Mouse (Mus musculus): ENCODE measurements around the gene Akap1. TPM values are rescaled to one million over a fixed set of nuclear protein-coding genes. Genes with fewer than 3 reads are reported as not detected.

Akap1 gene
- polyA plus RNA-seq, 2 experiments: 5.8 to 9.1 TPM

- DNase-seq (ENCODE audit: low read depth in 3 of 3, low spot score in 3 of 3): no peak
- no peak overlapping the region for H3K4me2 ChIP-seq (ENCODE audit: low read depth)
- H3K4me1 ChIP-seq (replicated peaks; ENCODE audit: control insufficient read depth in 2 of 2, insufficient read depth in 2 of 2, low read length in 1 of 2): no peaks in the 10 kb centered on the region
- no peaks in the 10 kb centered on the region for H3K9me3 ChIP-seq (ENCODE audit: control insufficient read depth, low read length)
- TF ChIP-seq CTCF (IDR thresholded peaks at IDR 0.05; ENCODE audit: low read depth): no peak
- no peak for TF ChIP-seq EP300 (IDR thresholded peaks at IDR 0.05; ENCODE audit: low read depth)
- no peak for ATAC-seq (ENCODE audit: insufficient read depth)
- no peak overlapping the region for H3K9ac ChIP-seq (replicated peaks)
- no peaks in the 10 kb centered on the region for H3K36me3 ChIP-seq (replicated peaks; ENCODE audit: control insufficient read depth, insufficient read depth, low read depth)
- H3K27ac ChIP-seq: no peak overlapping the region
- no peaks in the 10 kb centered on the region for H3K27me3 ChIP-seq (ENCODE audit: control insufficient read depth, insufficient read depth, low read length)
- 61% methylated on average over 4 of the region's 4 CpGs for WGBS (ENCODE audit: insufficient replicate concordance)
- H3K4me3 ChIP-seq (ENCODE audit: insufficient read depth in 1 of 2, low read depth in 2 of 2, low read length in 2 of 2): no peak overlapping the region
These were observed 80.9 kb downstream of the Akap1 start for GRCm38 (mm10) chr11:88783525-88783924.

DNA sequence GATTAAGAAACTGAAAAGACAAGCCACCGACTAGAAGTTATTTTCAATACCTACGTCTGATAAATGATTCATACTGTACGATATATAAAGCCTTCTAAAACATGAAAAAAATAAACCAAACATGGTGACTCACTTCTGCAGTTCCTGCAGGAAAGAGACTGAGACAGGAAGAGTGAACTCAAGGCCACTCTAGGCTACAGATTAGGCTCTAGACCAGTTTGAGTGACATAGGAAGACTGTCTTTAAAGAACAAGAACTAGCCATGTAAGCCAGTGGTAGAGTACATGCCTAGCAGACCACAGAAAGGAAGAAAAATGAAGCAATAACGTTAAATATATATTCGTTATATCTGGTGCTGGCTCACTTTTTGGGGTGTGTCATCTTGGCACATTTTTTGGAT is 81.9 kb downstream of the Akap1 start:
- H3K36me3 ChIP-seq (replicated peaks; ENCODE audit: control insufficient read depth, insufficient read depth, low read depth): no peaks in the 10 kb centered on the region
- no peak overlapping the region for H3K27ac ChIP-seq
- WGBS (ENCODE audit: insufficient replicate concordance): 55% methylated on average over 5 of the region's 5 CpGs
- no peaks in the 10 kb centered on the region for H3K4me1 ChIP-seq (replicated peaks; ENCODE audit: control insufficient read depth in 2 of 2, insufficient read depth in 2 of 2, low read length in 1 of 2)
- DNase-seq (ENCODE audit: low read depth in 3 of 3, low spot score in 3 of 3): no peak
- no peak overlapping the region for H3K4me3 ChIP-seq (ENCODE audit: insufficient read depth in 1 of 2, low read depth in 2 of 2, low read length in 2 of 2)
- TF ChIP-seq EP300 (IDR thresholded peaks at IDR 0.05; ENCODE audit: low read depth): no peak
- TF ChIP-seq CTCF (IDR thresholded peaks at IDR 0.05; ENCODE audit: low read depth): no peak
- ATAC-seq (ENCODE audit: insufficient read depth): no peak
- no peak overlapping the region for H3K4me2 ChIP-seq (ENCODE audit: low read depth)
- H3K9me3 ChIP-seq (ENCODE audit: control insufficient read depth, low read length): no peaks in the 10 kb centered on the region
- no peaks in the 10 kb centered on the region for H3K27me3 ChIP-seq (ENCODE audit: control insufficient read depth, insufficient read depth, low read length)
- no peak overlapping the region for H3K9ac ChIP-seq (replicated peaks)

Other genes starting within 250 kb of the Akap1 start
- 4.8 and 6.2 TPM in 2 replicates for gene Msi2, start 146.1 kb downstream of the Akap1 start, polyA plus RNA-seq (2012; rRNA removed)
- 2.1 and 2.2 TPM in 2 replicates for gene Msi2, start 146.1 kb downstream of the Akap1 start, polyA plus RNA-seq (2014; fragmentation: Nextera tagmentation; extraction: Ambion mirVana)
- gene Scpep1, start 90.9 kb upstream of the Akap1 start, polyA plus RNA-seq (2012; rRNA removed): 11.3 and 15.9 TPM in 2 replicates
- gene Scpep1, start 90.9 kb upstream of the Akap1 start, polyA plus RNA-seq (2014; fragmentation: Nextera tagmentation; extraction: Ambion mirVana): 35.1 and 37.7 TPM in 2 replicates
- gene Elobl, start 102.3 kb upstream of the Akap1 start, polyA plus RNA-seq (2012; rRNA removed): not detected in 2 replicates
- not detected in 2 replicates for gene Elobl, start 102.3 kb upstream of the Akap1 start, polyA plus RNA-seq (2014; fragmentation: Nextera tagmentation; extraction: Ambion mirVana)
- 2.7 and 4.0 TPM in 2 replicates for gene Coil, start 105.7 kb upstream of the Akap1 start, polyA plus RNA-seq (2012; rRNA removed)
- 2.6 and 2.8 TPM in 2 replicates for gene Coil, start 105.7 kb upstream of the Akap1 start, polyA plus RNA-seq (2014; fragmentation: Nextera tagmentation; extraction: Ambion mirVana)
- 7.4 and 9.5 TPM in 2 replicates for gene Trim25, start 134.8 kb upstream of the Akap1 start, polyA plus RNA-seq (2012; rRNA removed)
- gene Trim25, start 134.8 kb upstream of the Akap1 start, polyA plus RNA-seq (2014; fragmentation: Nextera tagmentation; extraction: Ambion mirVana): 10.8 and 11.0 TPM in 2 replicates
- 0.55 and 0.63 TPM in 2 replicates for gene Dgke, start 202.3 kb upstream of the Akap1 start, polyA plus RNA-seq (2012; rRNA removed)
- gene Dgke, start 202.3 kb upstream of the Akap1 start, polyA plus RNA-seq (2014; fragmentation: Nextera tagmentation; extraction: Ambion mirVana): 0.37 and 0.39 TPM in 2 replicates
- not detected in 2 replicates for gene Gm525, start 209.3 kb upstream of the Akap1 start, polyA plus RNA-seq (2012; rRNA removed)
- not detected in 2 replicates for gene Gm525, start 209.3 kb upstream of the Akap1 start, polyA plus RNA-seq (2014; fragmentation: Nextera tagmentation; extraction: Ambion mirVana)

Data from liver, embryonic 14.5 days (tissue).